Mouse (Mus musculus) midbrain, embryonic 11.5 days (tissue): ENCODE results near the gene Lrfn4. TPM values are rescaled to one million over a fixed set of nuclear protein-coding genes. Genes with fewer than 3 reads are reported as not detected.
A peak's percentile ranks its signal among the peaks of the same experiment; 100 is the strongest.

Source experiments
- ATAC-seq: fragments of 200-750 bp; cut with Nextera tagmentation; 2 replicates; pipeline ENCODE4 v1.8.0; 2017; ENCODE audit warnings: moderate TSS enrichment, moderate library complexity; ENCODE audit not compliant: low FRiP score
- DNase-seq: peaks from one replicate; pipeline ENCODE4 v3.0.0; 2015; ENCODE audit warnings: low spot score; ENCODE audit errors: missing footprints
- H3K27ac ChIP-seq: fragments of 300-500 bp; sonication (generic); 2 replicates; pipeline ENCODE4 v1.5.1; 2014; ENCODE audit warnings: low read depth, low read length
- H3K27me3 ChIP-seq: fragments of 300-500 bp; sonication (generic); 2 replicates; pipeline ENCODE4 v1.6.1; 2014; ENCODE audit warnings: mild to moderate bottlenecking, low read length, moderate library complexity, mixed read lengths; ENCODE audit not compliant: control insufficient read depth, insufficient read depth
- H3K36me3 ChIP-seq: fragments of 300-500 bp; sonication (generic); 2 replicates; pipeline ENCODE4 v1.6.1; 2014; ENCODE audit warnings: mild to moderate bottlenecking, low read length, moderate library complexity, mixed read lengths; ENCODE audit not compliant: control insufficient read depth, insufficient read depth
- H3K4me1 ChIP-seq: fragments of 300-500 bp; sonication (generic); 2 replicates; pipeline ENCODE4 v1.6.1; 2014; ENCODE audit warnings: low read length; ENCODE audit not compliant: control insufficient read depth, insufficient read depth
- H3K4me2 ChIP-seq: fragments of 300-500 bp; sonication (generic); 2 replicates; pipeline ENCODE4 v1.6.1; 2014; ENCODE audit warnings: mild to moderate bottlenecking, moderate library complexity
- H3K4me3 ChIP-seq: fragments of 300-500 bp; sonication (generic); 2 replicates; pipeline ENCODE4 v1.5.1; 2014; ENCODE audit warnings: low read depth, low read length
- H3K9ac ChIP-seq: fragments of 300-500 bp; sonication (generic); 2 replicates; pipeline ENCODE4 v1.6.1; 2014; ENCODE audit warnings: low read length
- H3K9me3 ChIP-seq: fragments of 300-500 bp; sonication (generic); 2 replicates; pipeline ENCODE4 v1.6.1; 2016; ENCODE audit warnings: low read length; ENCODE audit not compliant: control insufficient read depth
- WGBS: fragments of 180-500 bp; shearing (Covaris S2); extraction: QIAGEN DNeasy Blood & Tissue Kit; methylation state at CpG from one replicate; pipeline ENCODE4 v1.1.7; 2014; 5-methylcytosine and 5-hydroxymethylcytosine counted together
- polyA plus RNA-seq: library from polyadenylated mRNA; unstranded; fragments of >200 nt; fragmentation: Nextera tagmentation; extraction: Ambion mirVana; gene quantifications from 2 replicates; pipeline ENCODE4 v1.2.1, GENCODE M21; 2014

Gene Lrfn4
- polyA plus RNA-seq, 1 experiment from 2014 or later: 7.6 TPM

DNA sequence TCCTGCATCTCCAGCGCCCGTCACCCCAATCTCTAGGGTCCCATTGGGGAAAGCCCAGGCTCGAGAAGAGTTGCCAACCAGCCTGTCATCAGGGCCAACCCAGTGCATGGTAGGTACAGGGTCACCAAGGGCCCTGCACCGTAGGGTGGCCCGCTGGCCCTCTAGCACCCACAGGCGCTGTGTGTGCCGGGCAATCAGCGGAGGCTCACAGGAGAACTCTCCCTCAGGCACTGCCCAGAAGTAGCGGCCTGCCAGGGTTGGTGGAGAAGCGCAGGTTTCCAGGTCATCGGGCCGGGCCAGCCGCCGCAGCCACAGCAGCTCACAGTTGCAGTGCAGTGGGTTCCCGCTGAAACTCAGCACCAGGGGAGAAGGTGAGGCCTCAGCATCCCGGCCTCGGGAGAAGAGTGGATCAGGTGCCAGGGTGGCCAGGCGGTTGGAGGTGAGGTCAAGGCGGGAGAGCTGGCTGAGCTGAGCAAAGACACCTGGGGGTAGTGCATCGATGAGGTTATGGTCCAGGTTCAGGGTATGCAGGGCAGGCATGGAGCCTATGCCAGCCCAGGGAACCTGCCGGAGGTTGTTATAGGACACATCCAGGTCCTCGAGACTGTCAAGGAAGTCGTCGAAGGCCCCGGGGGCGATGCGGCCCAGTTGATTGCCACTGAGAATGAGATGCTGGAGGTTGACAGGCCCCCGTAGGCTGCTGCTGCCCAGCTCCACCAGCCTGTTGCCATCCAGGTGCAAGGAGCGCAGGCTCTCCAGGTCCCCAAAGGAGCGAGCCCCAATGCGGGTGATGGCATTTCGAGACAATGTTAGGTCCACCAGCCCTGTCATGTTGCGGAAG is 1.8 kb downstream of the Lrfn4 start:
- Histone ChIP-seq H3K4me2 (no peak overlapping the region; the same call in 1 of the 2 replicates), H3K27me3 (peaks cover 2% of the 10 kb centered on the region; the same call in 1 of the 2 replicates), H3K9me3 (no peaks in the 10 kb centered on the region), H3K9ac (no peak overlapping the region; the same call in 1 of the 2 replicates), H3K36me3 (peaks cover 9% of the 10 kb centered on the region), H3K4me3 (no peak overlapping the region), H3K4me1 (peaks cover 12% of the 10 kb centered on the region), H3K27ac (no peak overlapping the region)
- WGBS: 90% methylated on average over 33 of the region's 33 CpGs
- DNase-seq: no peak
- no peak for ATAC-seq

DNA sequence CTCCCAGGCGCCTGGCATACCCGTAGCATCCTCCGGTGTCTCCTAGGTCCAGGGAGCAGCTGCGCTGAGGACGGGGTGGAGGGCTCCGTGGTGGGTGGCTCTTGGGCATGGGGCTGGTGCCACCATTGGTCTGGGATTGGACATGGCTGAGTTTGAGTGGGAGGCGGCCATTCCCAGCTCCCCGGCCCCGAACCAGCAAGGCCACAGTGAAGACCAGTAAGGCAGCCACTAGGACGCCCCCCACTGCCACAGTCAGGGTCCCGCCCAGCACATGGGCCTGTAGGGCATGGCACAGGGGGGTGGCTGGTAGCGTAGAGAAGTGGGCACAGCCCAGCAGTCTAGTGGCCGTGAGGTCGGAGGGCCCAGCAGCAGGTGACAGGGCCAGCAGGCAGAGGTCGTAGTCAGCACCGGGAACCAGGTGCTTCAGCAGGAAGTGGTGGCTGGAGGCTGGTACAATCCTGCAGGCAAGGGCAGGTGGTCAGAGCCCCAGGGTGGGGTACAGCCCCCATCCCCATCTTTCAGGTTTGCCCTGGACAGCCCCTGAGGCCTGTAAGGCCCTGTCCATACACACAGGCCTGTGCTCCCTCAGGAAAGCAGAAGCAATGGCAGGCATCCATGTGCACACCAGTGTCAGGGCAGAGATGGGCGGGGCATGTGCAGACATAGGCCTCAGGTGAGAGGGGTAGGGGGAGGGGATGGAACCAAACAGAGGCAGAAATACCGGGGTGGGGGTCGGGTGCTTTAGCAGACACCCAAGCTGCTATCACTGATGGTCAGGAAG is 3.1 kb downstream of the Lrfn4 start:
- WGBS: 90% methylated on average over 19 of the region's 19 CpGs
- no peak overlapping the region for H3K4me2 ChIP-seq
- ATAC-seq: no peak

DNA sequence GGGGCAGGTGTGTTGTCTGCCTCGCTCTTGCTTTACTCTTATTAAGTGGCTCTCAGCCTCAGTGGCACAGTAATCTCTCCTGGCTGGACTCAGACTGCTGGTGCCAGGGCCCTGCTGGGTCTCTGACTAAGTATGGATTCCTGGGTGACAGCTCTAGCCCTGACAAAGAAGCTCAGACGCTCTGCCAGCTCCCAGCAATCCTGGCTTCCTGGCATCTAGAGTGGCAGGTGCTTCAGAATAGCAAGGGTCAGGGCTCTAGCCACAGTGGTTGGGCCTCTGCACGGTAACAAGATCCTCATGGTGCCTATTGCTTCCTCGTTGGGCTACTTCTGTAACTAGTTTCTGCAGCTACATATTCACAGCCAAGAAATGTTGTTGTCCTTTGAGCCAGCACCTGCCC is 5.4 kb downstream of the Lrfn4 start:
- no peaks in the 10 kb centered on the region for H3K27me3 ChIP-seq
- ATAC-seq (no peak), DNase-seq (no peak)
- H3K4me2 ChIP-seq: no peak overlapping the region
- H3K4me3 ChIP-seq: no peak overlapping the region
- H3K36me3 ChIP-seq: peaks cover 9% of the 10 kb centered on the region
- H3K9me3 ChIP-seq: no peaks in the 10 kb centered on the region
- no peak overlapping the region for H3K27ac ChIP-seq
- no peak overlapping the region for H3K9ac ChIP-seq
- peaks cover 9% of the 10 kb centered on the region for H3K4me1 ChIP-seq
- 72% methylated on average over 4 of the region's 4 CpGs for WGBS

More for the DNA sequence above, 3.1 kb downstream of the Lrfn4 start:
- Histone ChIP-seq H3K36me3 (peaks cover 9% of the 10 kb centered on the region), H3K9me3 (no peaks in the 10 kb centered on the region), H3K9ac (no peak overlapping the region), H3K4me1 (peaks cover 12% of the 10 kb centered on the region), H3K27me3 (peaks cover 2% of the 10 kb centered on the region; the same call in 1 of the 2 replicates), H3K4me3 (no peak overlapping the region), H3K27ac (no peak overlapping the region)
- DNase-seq: no peak

GRCm38 (mm10) chr19:4608511-4608910 is 7.0 kb downstream of the Lrfn4 start:
- Histone ChIP-seq H3K4me2 (no peak overlapping the region), H3K4me1 (0 out of 2 replicates have a peak, but pooled peaks cover under 1% of the 10 kb centered on the region), H3K36me3 (peaks cover 7% of the 10 kb centered on the region), H3K9ac (no peak overlapping the region), H3K27me3 (no peaks in the 10 kb centered on the region), H3K9me3 (no peaks in the 10 kb centered on the region), H3K4me3 (no peak overlapping the region), H3K27ac (no peak overlapping the region)
- no peak for ATAC-seq
- WGBS: 90% methylated on average over 4 of the region's 4 CpGs
- DNase-seq: no peak

DNA sequence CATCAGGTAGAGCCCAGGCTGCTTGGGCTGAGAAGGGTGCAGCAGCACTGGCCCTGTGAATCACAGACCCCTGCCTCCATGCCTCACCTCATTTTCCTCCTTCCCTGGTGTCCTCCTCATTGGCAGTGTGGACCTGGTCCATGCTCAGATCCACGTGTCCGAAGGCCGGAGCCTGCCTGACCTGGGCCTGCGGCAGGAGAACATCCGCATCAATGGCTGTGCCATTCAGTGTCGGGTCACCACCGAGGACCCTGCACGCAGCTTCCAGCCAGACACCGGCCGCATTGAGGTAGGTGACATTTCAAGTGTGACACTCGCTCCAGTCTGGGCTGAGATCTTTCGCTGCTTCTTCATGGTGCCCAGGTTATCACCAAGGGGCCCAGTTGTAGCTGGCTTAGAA is 8.1 kb downstream of the Lrfn4 start:
- WGBS: 89% methylated on average over 12 of the region's 12 CpGs
- peaks cover 2% of the 10 kb centered on the region; the same call in 1 of the 2 replicates for H3K36me3 ChIP-seq

GRCm38 (mm10) chr19:4605654-4606053 is 9.8 kb downstream of the Lrfn4 start:
- WGBS: 89% methylated on average over 4 of the region's 4 CpGs
- Histone ChIP-seq H3K9ac (no peak overlapping the region), H3K9me3 (no peaks in the 10 kb centered on the region), H3K4me1 (no peaks in the 10 kb centered on the region), H3K4me2 (no peak overlapping the region), H3K36me3 (no peaks in the 10 kb centered on the region), H3K27me3 (no peaks in the 10 kb centered on the region), H3K27ac (no peak overlapping the region), H3K4me3 (no peak overlapping the region)
- no peak for ATAC-seq
- DNase-seq: no peak

More for the DNA sequence above, 8.1 kb downstream of the Lrfn4 start:
- H3K9ac ChIP-seq: no peak overlapping the region
- no peak for DNase-seq
- no peaks in the 10 kb centered on the region for H3K27me3 ChIP-seq
- H3K27ac ChIP-seq: no peak overlapping the region
- no peak for ATAC-seq
- no peak overlapping the region for H3K4me2 ChIP-seq
- no peaks in the 10 kb centered on the region for H3K4me1 ChIP-seq
- H3K9me3 ChIP-seq: no peaks in the 10 kb centered on the region
- no peak overlapping the region for H3K4me3 ChIP-seq

- Histone ChIP-seq H3K4me3 (no peak overlapping the region), H3K4me2 (no peak overlapping the region), H3K9me3 (no peaks in the 10 kb centered on the region), H3K36me3 (no peaks in the 10 kb centered on the region), H3K9ac (no peak overlapping the region), H3K27ac (no peak overlapping the region), H3K27me3 (no peaks in the 10 kb centered on the region), H3K4me1 (no peaks in the 10 kb centered on the region)
- ATAC-seq: no peak
- WGBS: 41% methylated on average over 24 of the region's 24 CpGs
- DNase-seq: peak; percentile 80
Observed at GRCm38 (mm10) chr19:4603801-4604723, 11.4 kb downstream of the Lrfn4 start.

DNA sequence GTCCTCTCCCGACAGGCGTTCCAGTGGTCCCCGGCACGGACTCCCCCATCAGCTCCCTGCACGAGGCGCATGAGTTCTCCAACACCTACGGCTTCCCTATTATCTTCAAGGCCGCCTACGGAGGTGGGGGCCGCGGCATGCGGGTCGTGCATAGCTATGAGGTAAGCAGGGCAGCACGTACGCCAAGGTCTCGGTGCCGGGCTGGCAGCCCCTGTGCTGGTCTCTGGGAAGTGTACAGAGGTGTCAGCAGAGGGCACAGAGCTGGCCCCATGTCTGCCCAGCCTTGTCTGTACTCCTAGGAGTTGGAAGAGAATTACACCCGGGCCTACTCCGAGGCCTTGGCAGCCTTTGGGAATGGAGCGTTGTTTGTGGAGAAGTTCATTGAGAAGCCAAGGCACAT is 13.0 kb downstream of the Lrfn4 start:
- H3K4me1 ChIP-seq: no peaks in the 10 kb centered on the region
- 90% methylated on average over 20 of the region's 20 CpGs for WGBS
- H3K9me3 ChIP-seq: no peaks in the 10 kb centered on the region

More for the DNA sequence above, 13.0 kb downstream of the Lrfn4 start:
- DNase-seq (no peak), ATAC-seq (no peak)
- no peak overlapping the region for H3K4me2 ChIP-seq
- no peak overlapping the region for H3K27ac ChIP-seq
- no peaks in the 10 kb centered on the region for H3K27me3 ChIP-seq
- H3K9ac ChIP-seq: no peak overlapping the region
- no peaks in the 10 kb centered on the region for H3K36me3 ChIP-seq
- H3K4me3 ChIP-seq: no peak overlapping the region
